8 mouse cellular contexts compared by ENCODE assay signal in the genomic region with DNA sequence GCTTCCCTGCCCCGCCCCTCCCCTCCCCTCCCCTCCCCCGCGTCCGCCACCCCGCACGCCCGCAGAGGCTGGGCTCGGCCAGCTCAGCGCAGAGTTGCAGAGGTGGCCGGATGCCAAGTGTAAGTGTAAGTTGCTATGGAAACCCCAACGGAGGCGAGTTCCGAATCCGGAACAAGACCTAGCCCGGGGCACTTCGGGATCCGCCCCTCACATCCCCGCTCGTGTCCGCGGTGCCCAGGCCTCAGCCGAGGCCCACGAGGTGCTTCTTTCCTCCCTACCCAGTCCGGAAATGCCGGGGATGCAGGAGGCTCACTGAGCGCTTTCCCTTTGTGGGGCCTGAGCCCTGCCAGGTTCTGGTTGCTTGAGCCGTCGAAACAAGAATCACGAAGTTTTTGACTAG. TPM values are rescaled to one million over a fixed set of nuclear protein-coding genes. Genes with fewer than 3 reads are reported as not detected.
DNase-seq lines count a peak whose midpoint lies in the region; ATAC-seq lines count a peak whose summit lies in the region.

No protein-coding gene starts in this region.

- peak; percentile 73 to 76 for DNase-seq in B cell, adult 2 months
- peak; percentile 83 for DNase-seq in NIH3T3 (ENCODE audit: low read depth)
- DNase-seq in embryonic facial prominence, embryonic 10.5 days (ENCODE audit: low spot score) = peak; percentile 71
- DNase-seq in heart, embryonic 10.5 days (ENCODE audit: low spot score) = no peak
- DNase-seq in kidney, adult 18-20 months = peak; percentile 64
- DNase-seq in natural killer cell, adult 2 months (ENCODE audit: low spot score in 2 of 2) = peak; percentile 72
- DNase-seq in thymus, postnatal 4 days = peak; percentile 42

- peaks cover 82% of the 10 kb centered on the region for H3K27me3 ChIP-seq in embryonic facial prominence, embryonic 10.5 days (replicated peaks; ENCODE audit: low read depth, poor library complexity, severe bottlenecking)
- peaks cover 75% of the 10 kb centered on the region for H3K27me3 ChIP-seq in heart, embryonic 10.5 days (ENCODE audit: insufficient read depth, poor library complexity, severe bottlenecking)
- H3K27me3 ChIP-seq in liver, embryonic 16.5 days (ENCODE audit: control insufficient read depth, insufficient read depth, low read depth, low read length) = peaks cover 52% of the 10 kb centered on the region

- ATAC-seq in liver, embryonic 16.5 days (ENCODE audit: low read depth) = no peak

- WGBS in embryonic facial prominence, embryonic 10.5 days = 2% methylated on average over 29 of the region's 29 CpGs
- WGBS in heart, embryonic 10.5 days = under 1% methylated on average over 24 of the region's 29 CpGs
- 6% methylated on average over 28 of the region's 29 CpGs for WGBS in liver, embryonic 16.5 days (ENCODE audit: insufficient replicate concordance)

- peak overlapping the region; percentile 37 for H3K4me2 ChIP-seq in liver, embryonic 16.5 days (ENCODE audit: low read depth, low read length)

- H3K4me1 ChIP-seq in embryonic facial prominence, embryonic 10.5 days = peaks cover 26% of the 10 kb centered on the region
- H3K4me1 ChIP-seq in heart, embryonic 10.5 days = peaks cover 12% of the 10 kb centered on the region
- peaks cover 4% of the 10 kb centered on the region for H3K4me1 ChIP-seq in liver, embryonic 16.5 days (ENCODE audit: control insufficient read depth, low read depth, low read length)

- peak overlapping the region; percentile 57 for H3K4me3 ChIP-seq in embryonic facial prominence, embryonic 10.5 days
- H3K4me3 ChIP-seq in heart, embryonic 10.5 days = peak overlapping the region; percentile 61
- H3K4me3 ChIP-seq in liver, embryonic 16.5 days (ENCODE audit: low read depth, low read length) = peak overlapping the region; percentile 36; the same call in 1 of the 2 replicates

- H3K9me3 ChIP-seq in embryonic facial prominence, embryonic 10.5 days = no peaks in the 10 kb centered on the region
- no peaks in the 10 kb centered on the region for H3K9me3 ChIP-seq in heart, embryonic 10.5 days
- H3K9me3 ChIP-seq in liver, embryonic 16.5 days (replicated peaks; ENCODE audit: control insufficient read depth, low read length) = no peaks in the 10 kb centered on the region

- H3K36me3 ChIP-seq in embryonic facial prominence, embryonic 10.5 days (replicated peaks) = peaks cover 29% of the 10 kb centered on the region
- H3K36me3 ChIP-seq in heart, embryonic 10.5 days = peaks cover 22% of the 10 kb centered on the region
- no peaks in the 10 kb centered on the region for H3K36me3 ChIP-seq in liver, embryonic 16.5 days (ENCODE audit: control insufficient read depth, insufficient read depth)

- H3K9ac ChIP-seq in liver, embryonic 16.5 days (ENCODE audit: low read depth, low read length) = no peak overlapping the region

- H3K27ac ChIP-seq in embryonic facial prominence, embryonic 10.5 days (replicated peaks) = peak overlapping the region; percentile 52; the same call in 1 of the 2 replicates
- peak overlapping the region; percentile 13; the same call in 1 of the 2 replicates for H3K27ac ChIP-seq in heart, embryonic 10.5 days
- H3K27ac ChIP-seq in liver, embryonic 16.5 days (ENCODE audit: low read length) = no peak overlapping the region

RNA-seq across cellular contexts. Expression of gene Bmi1, which starts 4.1 kb away (rescaled TPM):
- 26.3 and 26.6 TPM in 2 replicates for polyA plus RNA-seq in embryonic facial prominence, embryonic 10.5 days (2016; fragmentation: Nextera tagmentation; extraction: Ambion mirVana)
- polyA plus RNA-seq in heart, embryonic 10.5 days (2016; fragmentation: Nextera tagmentation; extraction: Ambion mirVana) = 10.0 and 16.0 TPM in 2 replicates
- 3.4 and 4.1 TPM in 2 replicates for polyA plus RNA-seq in liver, embryonic 16.5 days (2015; fragmentation: Nextera tagmentation; extraction: Ambion mirVana)

RNA-seq across cellular contexts. Expression of gene Commd3, which starts 8.8 kb away (rescaled TPM):
- 99.3 and 116 TPM in 2 replicates for polyA plus RNA-seq in embryonic facial prominence, embryonic 10.5 days (2016; fragmentation: Nextera tagmentation; extraction: Ambion mirVana)
- 106 and 113 TPM in 2 replicates for polyA plus RNA-seq in heart, embryonic 10.5 days (2016; fragmentation: Nextera tagmentation; extraction: Ambion mirVana)
- polyA plus RNA-seq in liver, embryonic 16.5 days (2015; fragmentation: Nextera tagmentation; extraction: Ambion mirVana) = 80.2 and 90.3 TPM in 2 replicates

RNA-seq across cellular contexts. Expression of gene Spag6, which starts 12.9 kb away (rescaled TPM):
- polyA plus RNA-seq in embryonic facial prominence, embryonic 10.5 days (2016; fragmentation: Nextera tagmentation; extraction: Ambion mirVana) = 0.25 and 0.31 TPM in 2 replicates
- not detected in 2 replicates for polyA plus RNA-seq in heart, embryonic 10.5 days (2016; fragmentation: Nextera tagmentation; extraction: Ambion mirVana)
- not detected in 2 replicates for polyA plus RNA-seq in liver, embryonic 16.5 days (2015; fragmentation: Nextera tagmentation; extraction: Ambion mirVana)
